Mouse (Mus musculus): ENCODE measurements at regions not wholly inside any gene's neighbourhood (a gene's known extent, or its start where the extent isn't known, plus 50 kb on each side); places are given as distances from the start of the nearest gene placed in this dataset.
"Not testable (repeated sequence)": the region's sequence is repeated elsewhere in the genome, so short reads cannot be mapped to it uniquely, and the experiment has no call there.

DNA sequence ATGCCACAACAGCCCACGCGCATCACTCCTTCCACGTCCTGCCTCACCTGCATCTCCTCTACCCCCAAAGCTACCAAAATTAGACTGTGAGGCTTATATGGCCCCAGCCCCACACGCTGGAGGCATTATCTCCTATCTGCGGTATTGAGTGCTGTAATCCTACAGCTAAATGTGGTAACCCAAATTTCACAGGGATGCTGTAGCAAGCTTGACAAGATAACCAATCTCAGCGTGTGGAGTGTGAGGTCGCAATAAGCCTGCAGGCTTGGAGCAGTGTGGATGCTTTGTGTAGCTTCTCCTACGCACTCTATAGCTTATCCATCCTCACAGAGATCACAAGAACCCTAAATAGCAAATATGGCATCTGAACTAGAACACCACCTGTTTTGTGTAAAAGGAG is 251.2 kb upstream of the Kcnh8 start:
- DNase-seq (ENCODE audit: low read depth), result no peak

DNA sequence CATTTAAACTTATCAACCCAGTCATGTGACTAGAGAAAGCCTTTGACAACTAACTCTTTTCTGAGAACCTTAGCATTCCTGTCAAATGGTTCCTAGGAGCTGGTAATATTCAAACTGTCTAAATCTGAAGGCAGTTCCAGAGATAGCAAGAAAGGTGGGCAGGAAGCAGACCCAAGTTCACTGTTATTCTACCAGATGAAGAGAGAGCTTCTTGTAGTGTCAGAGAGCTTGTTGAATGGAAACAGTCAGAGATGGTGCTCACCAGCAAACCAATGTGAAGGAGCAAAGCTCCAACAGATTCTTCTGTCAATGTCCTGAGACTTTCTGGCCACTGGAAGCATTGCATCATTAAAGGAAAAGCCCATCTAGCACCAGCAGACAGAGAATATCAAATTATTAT is 251.8 kb upstream of the Kcnh8 start:
- DNase-seq (ENCODE audit: low read depth), result no peak

DNA sequence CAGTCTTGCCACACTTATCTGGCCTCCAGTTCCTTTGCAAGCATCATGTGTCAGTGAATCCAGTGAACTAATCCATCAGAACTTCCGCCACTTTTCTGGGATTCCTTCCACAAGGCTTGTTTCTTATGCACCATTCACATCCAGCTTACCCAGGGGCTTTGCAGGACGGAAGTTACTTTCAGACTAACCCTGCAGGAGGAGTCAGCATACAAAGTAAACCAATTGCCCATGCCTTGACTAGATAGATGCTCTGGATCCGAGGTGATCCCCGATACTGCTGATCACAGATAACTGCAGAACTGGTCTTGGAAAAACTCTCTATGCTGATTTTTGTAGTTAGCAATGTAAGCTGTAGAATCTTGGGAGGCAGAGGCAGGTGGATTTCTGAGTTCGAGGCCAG is 252.6 kb upstream of the Kcnh8 start:
- DNase-seq (ENCODE audit: low read depth), result no peak

DNA sequence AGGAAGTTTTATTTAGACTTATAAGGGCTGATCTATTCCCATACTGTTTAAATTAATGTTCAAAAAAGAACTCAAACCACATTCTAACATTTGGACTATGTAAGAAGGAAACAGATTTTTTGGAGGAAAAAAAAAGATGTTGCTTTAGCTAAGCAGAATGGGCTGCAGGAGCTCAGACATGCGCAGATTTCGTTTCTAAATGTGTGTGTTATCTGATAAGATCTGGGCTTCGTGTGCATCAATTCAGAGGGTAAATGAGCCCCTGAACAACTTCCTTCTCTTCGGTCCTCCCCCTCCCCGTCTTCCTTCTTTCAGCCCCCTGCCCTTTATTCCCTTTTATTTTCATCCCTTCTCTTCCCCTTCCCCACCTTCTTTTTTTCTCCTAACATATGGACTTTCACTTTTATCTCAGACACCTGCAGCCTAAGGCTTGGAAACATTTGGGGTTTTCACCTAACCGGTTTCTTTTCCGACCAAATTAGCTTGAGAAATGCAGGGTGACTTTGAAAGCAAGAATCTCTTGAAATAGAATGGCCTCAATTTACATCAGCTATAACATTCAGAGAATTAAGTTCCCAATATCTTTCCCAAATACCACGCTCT is 253.9 kb upstream of the Kcnh8 start:
- DNase-seq (ENCODE audit: low read depth), result no peak

DNA sequence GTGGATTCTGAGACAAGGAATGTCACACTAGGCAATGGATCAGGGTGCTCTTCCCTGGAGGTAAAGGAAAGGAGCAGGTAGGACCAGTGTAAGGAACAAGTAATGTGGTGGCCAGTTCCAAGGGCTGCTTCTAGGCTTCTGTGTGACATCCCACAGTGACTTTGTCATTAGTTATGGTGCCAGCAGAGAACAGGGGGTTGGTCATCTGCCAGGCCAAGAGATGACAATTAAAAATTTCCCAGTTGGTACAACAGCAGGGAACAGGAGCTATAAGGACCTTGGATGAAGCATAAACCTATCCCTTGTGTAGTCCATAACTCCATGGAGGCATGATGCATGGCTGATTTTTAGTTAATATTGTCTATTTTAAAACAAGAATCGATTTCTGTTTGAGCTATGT is 281.9 kb upstream of the Kcnh8 start:
- no peak for DNase-seq (ENCODE audit: low read depth)

DNA sequence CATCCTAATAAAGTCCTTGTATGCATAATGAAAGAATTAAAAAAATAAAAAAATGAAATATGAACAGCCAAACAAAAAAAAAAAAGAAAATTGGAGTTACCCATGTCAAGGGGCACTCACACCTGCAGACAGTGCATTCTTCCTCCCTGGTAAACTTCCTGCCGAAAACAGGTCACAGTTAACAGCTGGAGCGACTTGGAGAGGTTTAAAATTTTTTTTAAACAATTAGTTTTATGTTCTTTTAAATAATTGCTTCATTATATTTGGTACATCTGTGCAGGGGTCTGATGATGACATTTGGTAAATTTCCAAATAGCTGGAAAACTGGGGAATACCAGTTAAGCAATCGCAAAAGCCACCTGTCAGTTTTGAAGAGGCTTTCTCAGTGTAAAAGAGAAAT is 285.5 kb upstream of the Kcnh8 start:
- no peak for DNase-seq (ENCODE audit: low read depth)

DNA sequence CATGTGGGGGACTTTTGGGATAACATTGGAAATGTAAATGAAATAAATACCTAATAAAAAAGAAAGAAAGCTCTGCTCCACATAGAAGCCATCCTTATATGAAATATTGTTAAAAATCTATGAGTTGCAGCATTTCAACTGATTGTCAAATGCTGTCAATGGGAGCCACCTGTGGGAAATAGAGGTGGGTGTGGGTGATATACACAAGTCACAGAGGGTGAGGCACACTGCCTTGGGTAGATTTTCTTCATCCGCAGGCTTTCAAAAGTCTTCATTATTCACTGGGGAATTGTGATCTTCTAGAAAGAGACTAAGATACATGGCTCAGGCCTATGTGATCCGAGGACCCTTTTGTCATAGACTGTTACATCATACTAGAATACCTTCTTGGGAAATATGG is 286.6 kb upstream of the Kcnh8 start:
- DNase-seq (ENCODE audit: low read depth), result no peak

DNA sequence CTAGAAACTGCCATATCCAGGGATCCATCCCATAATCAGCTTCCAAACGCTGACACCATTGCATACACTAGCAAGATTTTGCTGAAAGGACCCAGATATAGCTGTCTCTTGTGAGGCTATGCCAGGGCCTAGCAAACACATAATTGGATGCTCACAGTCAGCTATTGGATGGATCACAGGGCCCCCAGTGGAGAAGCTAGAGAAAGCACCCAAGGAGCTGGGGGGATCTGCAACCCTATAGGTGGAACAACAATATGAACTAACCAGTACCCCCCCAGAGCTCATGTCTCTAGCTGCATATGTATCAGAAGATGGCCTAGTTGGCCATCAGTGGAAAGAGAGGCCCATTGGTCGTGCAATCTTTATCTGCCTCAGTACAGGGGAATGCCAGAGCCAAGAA is 287.1 kb upstream of the Kcnh8 start:
- not testable (repeated sequence) for DNase-seq (ENCODE audit: low read depth)

DNA sequence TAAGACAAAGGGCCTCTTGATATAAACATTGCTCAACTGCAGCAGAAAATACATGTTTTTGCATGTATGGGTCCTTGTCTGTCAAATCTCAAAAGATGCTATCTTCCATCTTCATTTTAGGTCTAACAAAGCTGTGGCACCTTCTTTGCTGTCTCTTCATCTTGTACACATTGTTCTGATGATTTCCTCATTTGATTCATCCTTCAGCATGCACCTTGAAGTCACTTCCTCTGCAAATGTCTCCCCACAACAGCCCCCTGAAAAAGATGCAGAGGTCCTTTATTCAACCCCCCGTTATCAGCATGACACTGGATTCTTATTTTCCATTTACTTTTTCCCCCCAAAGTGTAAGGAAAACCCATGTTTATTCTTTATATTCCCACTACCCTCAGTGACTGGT is 290.5 kb upstream of the Kcnh8 start:
- DNase-seq (ENCODE audit: low read depth), result no peak

DNA sequence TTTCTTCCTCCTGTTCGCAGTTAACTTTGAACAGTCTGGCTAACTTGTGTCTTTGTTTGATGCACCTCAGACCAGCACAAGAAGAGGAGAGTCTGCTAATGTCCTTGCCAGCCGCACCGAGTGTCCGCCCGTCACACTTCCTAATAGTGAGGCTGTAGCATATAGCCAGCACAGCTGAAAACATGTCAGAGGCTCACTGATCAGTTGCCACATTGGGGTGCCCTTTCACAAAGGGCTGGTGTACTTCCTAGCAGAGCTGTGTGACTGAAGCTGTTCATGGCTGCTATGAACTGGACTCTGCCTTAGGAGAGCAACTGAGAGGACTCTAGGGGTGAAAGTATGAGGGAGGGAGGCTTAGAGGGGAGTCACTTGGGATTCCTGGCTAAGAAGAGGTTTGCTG is 293.7 kb upstream of the Kcnh8 start:
- no peak for DNase-seq (ENCODE audit: low read depth)

DNA sequence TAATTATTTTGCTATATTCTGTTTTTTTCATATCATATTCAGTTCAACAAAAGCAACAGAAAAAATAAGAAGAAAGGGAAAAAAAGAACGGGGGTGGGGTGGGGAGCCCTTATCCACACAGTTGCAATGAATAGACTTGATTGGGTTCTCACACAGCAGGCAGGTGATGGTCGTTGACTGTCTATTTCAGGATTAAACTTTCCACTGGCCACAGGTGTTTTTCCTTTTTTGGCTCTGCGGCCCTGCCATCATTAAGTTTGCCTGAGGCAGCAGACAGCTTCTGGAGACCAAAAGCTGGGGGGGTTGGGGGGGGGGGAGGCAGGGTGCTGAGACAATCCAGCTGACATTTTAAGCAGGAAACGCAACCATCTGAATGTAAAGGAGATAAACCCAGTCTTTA is 298.4 kb upstream of the Kcnh8 start:
- no peak for DNase-seq (ENCODE audit: low read depth)

DNA sequence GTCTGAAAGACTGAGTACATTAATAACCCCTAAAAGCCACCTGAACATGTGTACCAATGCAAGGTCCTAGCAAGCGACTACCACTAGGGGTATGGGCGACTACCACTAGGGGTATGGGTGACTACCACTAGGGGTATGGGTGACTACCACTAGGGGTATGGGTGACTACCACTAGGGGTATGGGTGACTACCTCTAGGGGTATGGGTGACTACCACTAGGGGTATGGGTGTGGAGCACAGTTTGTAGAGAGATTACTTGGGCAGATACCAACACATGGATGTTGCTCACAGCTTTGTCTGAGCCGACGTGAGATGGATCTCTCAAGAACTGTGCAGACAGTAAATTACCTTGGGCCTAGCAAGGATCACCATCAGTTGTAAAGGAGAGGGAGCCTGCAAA is 299.2 kb upstream of the Kcnh8 start:
- no peak for DNase-seq (ENCODE audit: low read depth)

DNA sequence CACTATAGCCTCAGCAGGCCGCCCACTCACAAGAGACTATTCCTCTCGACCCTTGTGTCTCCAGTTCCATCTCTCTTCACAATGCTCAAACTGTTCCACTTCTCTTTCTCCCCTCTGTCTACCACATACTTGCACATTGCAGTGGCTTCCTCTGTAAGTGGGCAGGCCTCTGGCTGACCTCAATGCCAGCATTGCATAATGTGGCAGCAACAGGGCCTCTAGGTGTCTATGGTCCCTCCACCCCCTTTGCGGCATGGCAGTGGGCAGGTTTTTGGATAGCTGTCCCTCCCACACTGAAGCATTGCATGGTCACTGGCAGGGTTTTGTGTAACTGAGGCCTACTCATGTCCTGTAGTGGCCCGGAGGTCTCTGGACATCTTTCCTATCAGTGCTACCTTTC is 302.7 kb upstream of the Kcnh8 start:
- no peak for DNase-seq (ENCODE audit: low read depth)

DNA sequence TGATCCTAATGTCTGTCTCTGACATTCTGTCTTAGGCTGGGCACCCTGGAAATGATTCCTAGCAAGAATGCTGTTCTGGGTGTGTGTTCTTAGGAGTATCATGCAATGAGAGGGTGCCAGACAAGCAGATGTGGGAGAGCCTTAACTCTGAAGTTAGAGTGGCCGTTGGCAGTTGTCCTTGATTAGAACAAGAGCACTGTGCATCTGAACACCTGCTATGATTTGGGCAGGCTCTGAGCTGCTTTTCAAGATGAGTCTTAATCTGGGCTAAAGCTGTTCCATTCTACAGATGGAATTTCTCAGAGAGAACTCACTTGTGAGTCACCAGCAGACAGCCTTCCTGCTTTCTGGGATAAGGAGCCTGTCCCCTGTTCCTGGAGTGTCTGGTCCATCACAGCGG is 317.1 kb upstream of the Kcnh8 start:
- no peak for DNase-seq (ENCODE audit: low read depth)

DNA sequence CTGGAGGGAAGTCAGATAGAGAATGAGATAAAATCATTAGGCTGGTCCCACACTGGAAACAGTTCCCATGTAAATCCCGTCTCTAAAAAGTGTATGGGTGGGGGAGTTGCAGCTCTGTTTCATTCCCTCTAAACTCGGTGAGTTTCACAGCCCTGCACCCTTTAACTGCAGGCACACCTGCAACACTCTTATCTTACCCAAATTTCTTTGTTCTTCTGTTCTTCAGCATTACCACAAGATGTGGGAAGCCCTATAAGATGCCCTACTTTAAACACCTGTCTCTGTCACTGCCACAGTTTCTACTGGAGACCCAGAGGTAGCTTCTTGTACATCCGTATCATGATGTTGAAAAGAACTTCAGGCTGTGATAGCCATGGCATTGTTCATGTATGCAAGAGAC is 320.2 kb upstream of the Kcnh8 start:
- DNase-seq (ENCODE audit: low read depth), result no peak

DNA sequence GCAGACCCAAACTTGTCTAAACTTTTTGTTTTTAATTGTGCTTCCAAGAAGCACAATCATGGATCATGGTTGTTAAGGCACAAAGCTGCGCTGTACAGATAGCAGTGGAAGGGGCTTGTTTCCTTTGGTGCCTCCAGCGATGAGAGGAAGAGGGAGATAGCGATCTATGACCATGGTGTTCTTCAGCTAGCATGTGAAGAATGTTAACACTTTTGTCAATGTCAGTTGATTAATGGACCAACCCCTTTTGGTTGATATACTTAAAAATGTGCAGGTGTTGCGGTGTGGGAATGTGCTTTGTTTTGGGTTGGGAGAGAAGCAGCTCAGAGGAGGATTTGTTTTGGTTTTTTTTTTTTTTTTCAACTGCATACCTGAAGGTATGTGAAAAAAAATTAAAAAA is 324.0 kb upstream of the Kcnh8 start:
- no peak for DNase-seq (ENCODE audit: low read depth)

DNA sequence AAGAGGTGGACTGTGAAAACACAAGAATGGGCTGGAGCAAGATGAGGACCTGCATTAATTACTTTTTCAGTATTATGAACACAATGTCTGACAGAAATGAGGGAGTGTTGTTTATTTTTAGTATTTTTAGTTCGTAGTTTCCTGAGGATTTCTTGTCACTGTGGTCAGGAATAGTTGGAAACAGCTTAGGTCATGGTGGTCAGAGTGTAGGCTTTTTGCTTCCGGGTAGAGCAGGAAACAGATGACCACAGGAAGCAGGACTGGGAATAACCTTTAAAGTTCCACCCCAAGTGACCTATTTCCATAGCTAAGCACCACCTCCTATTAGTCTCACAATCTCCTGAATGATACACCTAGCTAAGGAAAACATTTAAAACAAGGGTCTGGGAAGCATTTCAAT is 333.7 kb upstream of the Kcnh8 start:
- no peak for DNase-seq (ENCODE audit: low read depth)

DNA sequence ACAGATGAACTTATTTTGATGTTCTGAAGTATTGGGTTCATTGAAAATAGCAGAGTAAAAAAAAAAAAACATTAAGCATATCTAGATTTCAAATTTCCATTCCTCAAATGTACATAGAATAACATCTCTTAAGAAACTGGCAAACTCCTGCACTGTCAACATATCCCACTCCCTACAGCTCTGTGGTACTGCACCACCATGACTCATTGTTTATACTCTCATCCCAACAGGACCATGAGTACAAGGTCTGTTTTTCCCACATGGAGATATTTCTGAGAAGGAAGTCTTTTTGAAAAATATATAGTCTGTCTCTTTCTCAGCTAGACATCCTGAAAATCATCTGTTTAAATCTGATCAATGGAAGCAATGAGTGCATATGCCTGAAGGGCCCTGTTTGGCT is 351.2 kb upstream of the Kcnh8 start:
- DNase-seq (ENCODE audit: low read depth), result no peak

DNA sequence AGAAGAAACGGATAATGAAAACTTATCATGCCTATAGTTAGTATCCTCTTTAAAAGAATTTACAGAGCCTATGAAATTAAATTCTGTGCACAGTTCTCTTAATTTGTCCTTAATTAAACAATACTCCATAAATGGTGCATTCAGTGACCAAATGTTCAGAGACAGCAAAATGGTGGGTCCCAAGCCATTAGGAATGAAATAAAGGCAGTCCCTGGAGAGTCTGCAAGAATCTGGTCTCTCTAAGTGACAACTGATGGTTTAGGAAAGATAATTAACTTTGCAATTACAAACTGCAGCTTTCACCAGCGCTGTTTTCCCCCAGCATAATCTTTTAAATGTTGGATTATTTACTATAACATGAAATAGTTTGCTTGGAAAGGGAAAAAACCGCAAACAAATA is 376.9 kb upstream of the Kcnh8 start:
- no peak for DNase-seq (ENCODE audit: low read depth)

DNA sequence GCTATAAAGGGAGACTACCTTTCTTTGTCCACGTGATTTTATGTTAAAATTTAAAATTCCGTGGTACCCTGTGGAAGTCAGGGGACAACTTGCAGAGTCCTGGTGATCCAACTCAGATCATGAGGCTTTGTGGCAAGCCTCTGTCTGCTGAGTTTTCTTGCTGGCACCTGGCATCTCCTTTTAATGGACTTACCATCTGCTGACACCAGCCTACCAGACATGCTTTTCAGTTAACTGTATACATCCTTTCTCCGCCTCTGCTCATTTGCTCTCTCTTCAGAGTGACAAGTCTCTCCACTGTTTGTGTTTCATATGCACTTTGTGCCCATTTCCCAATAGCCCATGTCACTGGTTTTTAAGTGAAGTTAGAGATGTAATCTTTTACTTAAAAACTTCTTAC is 382.1 kb upstream of the Kcnh8 start:
- no peak for DNase-seq (ENCODE audit: low read depth)

DNA sequence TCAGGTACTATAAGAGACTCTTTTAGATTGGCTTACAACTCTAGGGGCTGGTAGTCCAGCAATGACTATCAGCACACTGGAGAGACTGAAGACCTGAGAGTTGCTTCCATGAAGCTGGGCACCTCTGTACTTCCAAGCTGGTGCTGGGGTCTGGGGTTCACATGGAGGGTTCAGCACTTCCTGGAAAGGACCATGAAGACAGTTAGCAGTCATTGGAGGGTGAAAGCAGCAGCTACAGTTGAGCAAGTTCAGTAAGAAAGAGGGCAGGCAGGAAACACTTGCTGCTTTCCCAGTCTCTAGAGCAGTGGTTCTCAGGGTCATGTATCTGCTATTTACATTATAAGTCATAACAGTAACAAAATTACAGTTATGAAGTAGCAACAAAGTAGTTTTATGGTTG is 384.3 kb upstream of the Satb1 start:
- no peak for DNase-seq (ENCODE audit: low read depth)

DNA sequence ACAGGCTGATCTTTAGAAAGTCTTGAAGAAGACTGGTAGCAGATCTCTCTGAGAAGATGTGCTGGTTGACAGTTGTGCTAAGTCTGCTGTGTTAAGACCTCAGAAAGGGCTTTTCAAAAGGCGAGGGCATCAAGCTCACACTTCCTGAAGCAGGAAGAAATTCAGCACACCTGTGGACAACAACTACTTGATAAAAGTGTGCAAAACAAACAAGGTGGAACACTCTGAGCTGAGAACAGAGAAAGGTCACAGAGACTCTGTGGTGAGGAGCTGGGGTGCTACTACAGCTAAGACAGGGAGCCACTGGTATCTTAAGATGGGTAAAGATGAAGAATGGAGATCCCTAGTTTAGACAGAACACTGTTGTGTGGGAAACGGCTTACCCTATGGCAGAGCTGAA is 379.9 kb upstream of the Satb1 start:
- DNase-seq (ENCODE audit: low read depth), result no peak

DNA sequence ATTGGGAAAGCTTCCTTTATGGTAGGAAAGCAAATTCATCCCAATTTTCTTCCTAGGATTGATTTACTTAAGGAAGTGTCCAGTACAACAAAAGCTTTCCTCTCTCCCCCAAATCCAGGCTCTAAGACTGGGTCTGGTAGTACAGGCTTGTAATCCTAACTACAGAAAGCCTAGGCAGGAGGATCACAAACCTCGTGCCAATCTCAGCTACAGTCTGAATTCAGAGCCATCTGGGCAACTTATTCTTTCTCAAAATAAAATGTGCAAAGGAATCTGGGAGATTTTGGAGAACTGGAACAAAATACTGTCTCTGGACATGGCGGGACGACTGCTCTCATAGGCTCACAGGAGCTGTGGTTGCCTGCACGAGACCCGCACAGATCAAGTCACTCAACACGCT is 377.4 kb upstream of the Satb1 start:
- DNase-seq (ENCODE audit: low read depth), result no peak

DNA sequence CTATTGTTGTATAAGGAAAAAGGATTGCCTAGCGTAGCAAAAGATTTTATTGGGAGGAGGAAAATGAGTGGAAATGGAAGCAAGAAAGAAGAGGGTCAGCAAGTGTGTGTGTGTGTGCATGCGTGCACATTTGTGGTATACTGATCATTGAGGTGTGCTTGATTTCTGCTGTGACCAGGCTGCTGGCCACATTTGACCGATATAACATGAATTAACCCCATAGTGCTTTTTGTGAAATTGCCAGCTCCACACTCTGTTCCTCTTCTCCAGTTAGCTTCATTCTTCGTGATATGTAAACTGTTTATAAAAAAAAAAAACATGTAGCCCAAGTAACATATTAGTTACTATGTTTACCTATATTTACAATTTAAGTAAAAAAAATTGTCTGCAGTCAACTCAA is 364.6 kb upstream of the Satb1 start:
- no peak for DNase-seq (ENCODE audit: low read depth)

DNA sequence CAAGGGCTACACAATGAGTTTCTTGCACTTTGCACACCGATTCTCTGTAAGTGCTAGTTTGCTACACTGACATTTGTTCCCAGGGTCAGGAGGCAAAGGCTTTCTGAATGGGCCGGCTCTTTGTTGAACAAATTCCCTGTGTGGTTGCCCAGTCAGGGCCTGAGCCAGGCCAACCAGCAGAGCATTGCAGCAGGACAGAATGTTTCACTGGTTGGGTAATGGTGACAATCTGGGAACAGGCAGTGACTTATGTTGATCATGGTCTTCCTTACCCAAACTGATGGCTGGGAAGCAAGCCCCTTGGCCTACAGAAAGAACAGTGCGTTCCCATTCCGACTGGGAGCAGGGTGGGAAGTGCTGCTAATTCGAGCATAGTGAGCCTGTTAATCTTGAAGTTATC is 363.7 kb upstream of the Satb1 start:
- no peak for DNase-seq (ENCODE audit: low read depth)
